Mouse (Mus musculus) stomach, embryonic 14.5 days (tissue): ENCODE measurements around the gene E4f1. TPM values are rescaled to one million over a fixed set of nuclear protein-coding genes. Genes with fewer than 3 reads are reported as not detected.

Experiments used
- ATAC-seq: fragments of 200-750 bp; cut with Nextera tagmentation; 2 replicates; pipeline ENCODE4 v1.8.0; 2017; ENCODE audit warnings: low read depth, moderate TSS enrichment; ENCODE audit not compliant: insufficient number of reproducible peaks, insufficient read depth, low FRiP score
- H3K27ac ChIP-seq: fragments of 300-500 bp; sonication (generic); 2 replicates; pipeline ENCODE4 v1.5.1; 2014; ENCODE audit warnings: mild to moderate bottlenecking, low read length, moderate library complexity, mixed read lengths
- H3K27me3 ChIP-seq: fragments of 300-500 bp; sonication (generic); 2 replicates; pipeline ENCODE4 v1.6.1; 2014; ENCODE audit warnings: low read length, control low read depth, mixed read lengths; ENCODE audit not compliant: control insufficient read depth, insufficient read depth
- H3K36me3 ChIP-seq: fragments of 300-500 bp; sonication (generic); 2 replicates; pipeline ENCODE4 v1.6.1; 2014; ENCODE audit warnings: mild to moderate bottlenecking, control low read depth, low read length, moderate library complexity, mixed read lengths; ENCODE audit not compliant: control insufficient read depth, insufficient read depth
- H3K4me1 ChIP-seq: fragments of 300-500 bp; sonication (generic); 2 replicates; pipeline ENCODE4 v1.6.1; 2014; ENCODE audit warnings: low read length, control low read depth, mixed read lengths; ENCODE audit not compliant: control insufficient read depth, insufficient read depth
- H3K4me2 ChIP-seq: fragments of 300-500 bp; sonication (generic); replicated peaks from 2 replicates; pipeline ENCODE4 v1.6.1; 2014; ENCODE audit warnings: low read depth, low read length, control low read depth
- H3K4me3 ChIP-seq: fragments of 300-500 bp; sonication (generic); 2 replicates; pipeline ENCODE4 v1.5.1; 2014; ENCODE audit warnings: low read depth, low read length, control low read depth
- H3K9ac ChIP-seq: fragments of 300-500 bp; sonication (generic); replicated peaks from 2 replicates; pipeline ENCODE4 v1.6.1; 2014; ENCODE audit warnings: low read depth, mild to moderate bottlenecking, control low read depth, low read length, moderate library complexity, mixed read lengths
- H3K9me3 ChIP-seq: fragments of 300-500 bp; sonication (generic); 2 replicates; pipeline ENCODE4 v1.6.1; 2016; ENCODE audit warnings: low read depth, low read length, control low read depth; ENCODE audit not compliant: control insufficient read depth
- WGBS: fragments of 180-500 bp; shearing (Covaris S2); extraction: QIAGEN DNeasy Blood & Tissue Kit; methylation state at CpG from one replicate; pipeline ENCODE4 v1.1.7; 2014; 5-methylcytosine and 5-hydroxymethylcytosine counted together
- polyA plus RNA-seq: library from polyadenylated mRNA; unstranded; fragments of >200 nt; fragmentation: Nextera tagmentation; extraction: Ambion mirVana; gene quantifications from 2 replicates; pipeline ENCODE4 v1.2.1, GENCODE M21; 2014

Gene E4f1
- polyA plus RNA-seq, 1 experiment from 2014 or later, result 28.5 TPM

GRCm38 (mm10) chr17:24488186-24488661 is 18.1 kb upstream of the E4f1 start, which contains the start of gene Caskin1:
Gene Caskin1, plus strand, starts transcription at chr17:24488601.
- H3K9ac ChIP-seq, result peak within 1 kb of the TSS; percentile 51
- H3K27me3 ChIP-seq, result no peaks in the 10 kb centered on the region
- WGBS, result 1% methylated on average over 43 of the region's 45 CpGs
- peaks cover 15% of the 10 kb centered on the region for H3K4me1 ChIP-seq
- H3K27ac ChIP-seq, result 0 out of 2 replicates have a peak within 1 kb of the TSS, but pooled peaks have one; percentile 33
- no peaks in the 10 kb centered on the region for H3K36me3 ChIP-seq
- peak within 1 kb of the TSS; percentile 79 for H3K4me3 ChIP-seq
- ATAC-seq, result peak; percentile 38; the same call in 1 of the 2 replicates
- peak within 1 kb of the TSS; percentile 99 for H3K4me2 ChIP-seq
- H3K9me3 ChIP-seq, result no peaks in the 10 kb centered on the region

DNA sequence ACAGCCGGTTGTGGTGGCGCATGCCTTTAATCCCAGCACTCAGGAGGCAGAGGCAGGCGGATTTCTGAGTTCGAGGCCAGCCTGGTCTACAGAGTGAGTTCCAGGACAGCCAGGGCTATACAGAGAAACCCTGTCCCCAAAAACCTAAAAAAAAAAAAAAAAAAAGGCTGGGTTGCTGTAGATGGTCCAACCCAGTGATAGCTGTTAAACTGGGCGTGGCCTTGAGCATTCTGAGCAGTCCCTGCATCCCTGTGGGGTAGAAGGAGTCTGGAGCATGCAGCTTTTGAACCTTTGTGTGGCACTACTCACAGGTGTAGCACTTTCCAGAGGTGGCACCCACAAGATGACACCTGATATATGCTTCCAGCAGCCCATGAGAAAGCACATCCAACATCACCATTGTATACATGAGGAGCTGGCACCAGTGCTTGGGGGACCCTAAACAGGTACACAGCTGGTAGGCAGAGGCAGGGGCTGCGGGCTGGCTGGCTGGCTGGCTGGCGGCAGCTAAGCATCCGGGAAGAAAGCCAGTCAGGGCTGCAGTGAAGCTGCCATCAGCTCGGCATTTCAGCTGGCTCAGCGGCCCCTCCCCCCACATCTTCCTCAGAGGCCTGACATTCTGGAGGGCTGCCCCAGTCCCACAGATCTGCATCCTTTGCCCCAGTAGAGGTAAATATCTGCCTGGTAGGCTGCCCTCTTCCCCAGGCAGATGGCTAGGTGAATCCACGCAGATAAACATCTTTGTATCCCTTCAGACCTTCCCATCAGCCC is 15.2 kb upstream of the E4f1 start:
- no peaks in the 10 kb centered on the region for H3K36me3 ChIP-seq
- ATAC-seq, result no peak
- no peak overlapping the region for H3K4me3 ChIP-seq
- peaks cover 15% of the 10 kb centered on the region for H3K4me1 ChIP-seq
- H3K27ac ChIP-seq, result no peak overlapping the region
- H3K27me3 ChIP-seq, result no peaks in the 10 kb centered on the region
- H3K4me2 ChIP-seq, result no peak overlapping the region
- H3K9ac ChIP-seq, result no peak overlapping the region
- H3K9me3 ChIP-seq, result no peaks in the 10 kb centered on the region
- WGBS, result 42% methylated on average over 11 of the region's 11 CpGs

GRCm38 (mm10) chr17:24483495-24483894 is 13.4 kb upstream of the E4f1 start:
- H3K36me3 ChIP-seq, result no peaks in the 10 kb centered on the region
- H3K27ac ChIP-seq, result no peak overlapping the region
- H3K9ac ChIP-seq, result no peak overlapping the region
- no peak overlapping the region for H3K4me3 ChIP-seq
- no peaks in the 10 kb centered on the region for H3K27me3 ChIP-seq
- 90% methylated on average over 3 of the region's 3 CpGs for WGBS
- peaks cover 6% of the 10 kb centered on the region for H3K4me1 ChIP-seq
- no peak for ATAC-seq
- no peaks in the 10 kb centered on the region for H3K9me3 ChIP-seq
- H3K4me2 ChIP-seq, result no peak overlapping the region

DNA sequence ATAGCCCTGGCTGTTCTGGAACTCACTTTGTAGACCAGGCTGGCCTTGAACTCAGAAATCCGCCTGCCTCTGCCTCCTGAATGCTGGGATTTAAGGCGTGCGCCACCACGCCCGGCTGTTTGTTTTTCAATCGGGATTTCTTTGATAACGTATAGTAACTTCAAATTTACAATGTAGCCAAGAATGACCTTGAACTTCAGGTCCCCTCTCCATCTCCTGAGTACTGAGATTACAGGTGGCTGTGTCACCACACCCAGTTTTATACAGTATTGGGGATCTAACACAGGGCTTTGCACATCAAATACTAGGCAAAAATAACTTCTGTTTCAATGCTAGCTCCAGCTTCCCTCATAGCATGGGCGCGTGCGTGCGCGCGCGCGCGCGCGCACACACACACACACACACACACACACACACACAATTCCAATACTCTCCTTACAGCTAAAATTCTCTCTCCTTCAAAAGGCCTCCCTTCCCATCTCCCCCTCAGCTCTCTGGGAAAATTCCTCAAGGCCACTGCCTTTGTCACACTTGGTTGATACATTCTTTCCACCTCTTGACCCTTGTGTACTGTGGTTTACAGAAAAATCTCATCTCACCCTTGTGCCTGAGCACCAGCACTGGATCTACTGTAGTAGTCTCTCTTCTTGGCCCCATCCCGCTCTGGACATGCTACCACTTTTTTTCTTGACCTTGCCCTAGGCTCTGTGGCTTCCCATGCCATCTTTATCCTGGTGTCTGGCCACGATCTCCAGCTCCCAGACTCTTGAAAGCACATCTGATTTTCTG is 11.1 kb upstream of the E4f1 start:
- ATAC-seq, result no peak
- Histone ChIP-seq H3K4me3 (no peak overlapping the region), H3K36me3 (peaks cover 10% of the 10 kb centered on the region), H3K9ac (no peak overlapping the region), H3K27ac (no peak overlapping the region), H3K4me1 (peaks cover 9% of the 10 kb centered on the region), H3K9me3 (no peaks in the 10 kb centered on the region), H3K4me2 (no peak overlapping the region), H3K27me3 (no peaks in the 10 kb centered on the region)
- 92% methylated on average over 20 of the region's 20 CpGs for WGBS

DNA sequence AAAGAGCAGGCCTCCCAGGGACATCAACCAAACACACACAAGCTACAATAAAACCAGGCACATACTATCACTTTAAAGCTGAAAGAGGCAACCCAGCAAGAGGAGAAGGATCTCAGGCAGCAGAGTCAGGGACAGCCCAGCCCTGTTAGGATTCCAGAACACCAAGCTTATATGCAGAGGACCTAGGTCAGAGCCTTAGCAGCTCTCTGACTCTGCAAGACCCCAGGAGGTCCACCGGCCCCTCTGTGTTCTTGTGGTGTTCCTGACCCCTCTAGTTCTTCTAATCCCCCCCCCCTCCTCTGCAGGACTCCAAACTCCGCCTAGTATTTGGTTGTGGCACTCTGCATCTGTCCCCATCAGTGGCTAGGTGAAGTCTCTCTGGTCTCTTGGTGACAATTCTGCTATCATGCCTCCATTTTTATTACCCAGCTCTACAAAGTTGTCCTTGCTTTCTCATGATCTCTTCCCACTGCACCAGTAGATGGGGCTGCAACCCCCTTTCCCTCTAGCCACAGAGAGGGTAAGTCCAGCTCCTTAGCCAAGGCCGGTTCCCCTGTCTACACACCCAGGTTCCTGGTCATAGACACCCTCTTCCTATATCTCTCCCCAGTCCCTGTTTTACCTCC is 10.2 kb upstream of the E4f1 start:
- ATAC-seq, result no peak
- H3K9me3 ChIP-seq, result no peaks in the 10 kb centered on the region

DNA sequence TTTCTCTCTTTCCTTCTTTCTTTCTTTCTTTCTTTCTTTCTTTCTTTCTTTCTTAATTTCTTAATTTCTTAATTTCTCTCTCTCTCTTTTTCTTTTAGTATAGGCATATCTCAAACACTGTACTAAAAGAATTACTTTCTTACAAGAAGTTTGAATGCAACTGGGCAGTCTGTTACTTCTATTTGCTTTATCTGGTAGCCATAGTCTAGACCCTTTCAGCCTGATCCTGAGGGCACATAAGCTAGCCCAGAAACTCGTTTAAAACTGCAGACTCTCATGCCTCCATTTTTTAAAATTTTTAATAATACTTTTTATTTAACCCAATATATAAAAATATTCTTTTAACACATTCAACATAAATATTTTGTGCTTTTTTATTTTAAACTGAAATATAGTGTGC is 9.3 kb upstream of the E4f1 start:
- WGBS, result 8% methylated on average over 1 of the region's 1 CpGs
- H3K27ac ChIP-seq, result no peak overlapping the region

More for the DNA sequence above, 10.2 kb upstream of the E4f1 start:
- no peak overlapping the region for H3K9ac ChIP-seq
- H3K4me2 ChIP-seq, result peak overlapping the region; percentile 12
- no peak overlapping the region for H3K4me3 ChIP-seq
- 45% methylated on average over 3 of the region's 3 CpGs for WGBS
- H3K36me3 ChIP-seq, result peaks cover 18% of the 10 kb centered on the region
- H3K27ac ChIP-seq, result peak overlapping the region; percentile 46
- H3K4me1 ChIP-seq, result peaks cover 6% of the 10 kb centered on the region
- H3K27me3 ChIP-seq, result no peaks in the 10 kb centered on the region

GRCm38 (mm10) chr17:24478663-24479380 is 8.7 kb upstream of the E4f1 start, which contains the start of gene Mlst8:
Gene Mlst8, minus strand, starts transcription at chr17:24479078.
- under 1% methylated on average over 48 of the region's 48 CpGs for WGBS
- Histone ChIP-seq H3K9me3 (no peaks in the 10 kb centered on the region), H3K36me3 (peaks cover 22% of the 10 kb centered on the region), H3K27me3 (no peaks in the 10 kb centered on the region), H3K4me1 (peaks cover 6% of the 10 kb centered on the region), H3K27ac (peak within 1 kb of the TSS; percentile 95), H3K4me3 (peak within 1 kb of the TSS; percentile 62), H3K9ac (peak within 1 kb of the TSS; percentile 51), H3K4me2 (peak within 1 kb of the TSS; percentile 49)
- peak; percentile 91 for ATAC-seq

More for the DNA sequence above, 9.3 kb upstream of the E4f1 start:
- ATAC-seq, result no peak
- Histone ChIP-seq H3K4me1 (peaks cover 6% of the 10 kb centered on the region), H3K9me3 (no peaks in the 10 kb centered on the region), H3K27me3 (no peaks in the 10 kb centered on the region), H3K4me2 (peak overlapping the region; percentile 32; the same call in 1 of the 2 replicates), H3K9ac (no peak overlapping the region), H3K4me3 (peak overlapping the region; percentile 62), H3K36me3 (peaks cover 22% of the 10 kb centered on the region)
